Mouse (Mus musculus) adrenal gland, adult 8-10 months (tissue): ENCODE measurements around the gene Mlec. TPM values are rescaled to one million over a fixed set of nuclear protein-coding genes. Genes with fewer than 3 reads are reported as not detected.
"Not testable (repeated sequence)": the region's sequence is repeated elsewhere in the genome, so short reads cannot be mapped to it uniquely, and the experiment has no call there.

Source experiments
- DNase-seq: peaks from one replicate; pipeline ENCODE4 v3.0.0; 2022
- total RNA-seq, 4 experiments: library from RNA; stranded (reverse); gene quantifications; 2 replicates each; pipeline ENCODE4 v1.2.4; 2022

Mlec gene
- total RNA-seq, 4 experiments from 2014 or later = 207 to 274 (median 239) TPM

DNA sequence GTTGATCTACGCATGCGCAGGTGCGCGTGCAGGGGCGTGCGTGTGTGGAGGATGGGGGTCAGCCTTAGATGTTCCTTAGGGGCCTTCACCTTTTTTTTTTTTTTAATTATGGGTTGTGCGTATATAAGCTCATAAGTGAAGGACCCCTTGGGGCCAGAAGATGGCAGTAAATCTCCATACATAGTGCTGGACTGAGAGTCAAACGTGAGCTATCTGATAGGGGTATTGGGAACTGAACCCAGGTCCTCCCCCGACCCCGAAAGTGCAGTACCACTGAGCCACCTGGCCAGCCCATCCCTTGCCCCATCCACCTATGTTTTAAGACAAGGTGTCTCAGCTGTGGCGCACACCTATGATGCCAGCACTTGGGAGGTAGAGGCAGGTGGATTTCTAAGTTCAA, 21.6 kb upstream of the Mlec start:
- no peak for DNase-seq

DNA sequence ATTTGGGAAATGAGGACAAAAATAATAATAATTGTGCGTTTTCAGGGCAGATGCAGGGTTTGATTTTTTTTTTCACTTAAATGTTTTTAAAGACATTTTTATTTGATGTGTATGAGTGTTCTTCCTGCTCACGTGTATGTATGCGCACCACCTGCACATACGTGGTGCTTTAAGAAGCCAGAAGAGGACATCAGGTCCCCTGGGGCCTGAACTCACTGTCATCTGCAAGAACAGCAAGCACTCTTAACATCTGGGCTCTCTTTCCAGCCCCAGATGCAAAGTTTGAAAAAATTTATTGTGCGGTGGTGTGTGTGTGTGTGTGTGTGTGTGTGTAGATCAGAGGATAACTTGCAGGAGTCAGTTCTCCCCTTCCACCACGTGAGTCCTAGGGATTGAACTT, 19.9 kb upstream of the Mlec start:
- DNase-seq = no peak

DNA sequence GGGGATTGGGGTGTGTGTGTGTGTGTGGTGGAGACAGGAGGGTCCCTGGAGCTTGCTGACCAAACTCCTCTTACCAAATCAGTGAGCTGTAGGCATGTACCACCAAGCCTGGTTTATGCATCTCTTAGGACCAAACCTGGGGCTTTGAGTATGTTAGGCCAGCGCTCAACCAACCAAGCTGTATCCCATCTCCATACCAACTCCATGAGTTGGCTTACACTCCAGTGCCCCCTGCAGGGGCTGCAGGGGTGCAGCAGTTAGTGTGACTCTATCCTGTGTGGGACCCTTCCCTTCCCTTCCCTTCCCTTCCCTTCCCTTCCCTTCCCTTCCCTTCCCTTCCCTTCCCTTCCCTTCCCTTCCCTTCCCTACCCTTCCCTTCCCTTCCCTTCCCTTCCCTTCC, 16.6 kb upstream of the Mlec start:
- no peak for DNase-seq

DNA sequence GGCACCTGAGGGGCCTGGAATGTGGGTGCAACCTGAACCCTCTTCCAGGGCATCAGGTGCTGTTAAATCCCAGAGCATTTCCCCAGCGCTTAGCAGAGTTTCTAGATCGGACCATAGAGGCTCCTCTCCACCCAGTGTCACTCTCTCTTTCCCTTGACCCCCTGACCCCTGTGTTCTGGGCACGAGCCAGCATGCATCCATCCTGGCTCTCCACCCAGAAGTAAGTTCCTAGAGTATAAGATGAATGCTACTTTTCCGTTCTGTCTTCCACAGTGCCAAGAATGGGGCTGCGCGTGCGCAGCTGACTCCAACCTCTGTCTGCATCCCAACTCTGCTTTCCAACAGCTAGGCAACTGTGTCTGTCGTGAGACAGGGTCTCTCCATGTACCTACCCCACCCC, 12.2 kb upstream of the Mlec start:
- no peak for DNase-seq

DNA sequence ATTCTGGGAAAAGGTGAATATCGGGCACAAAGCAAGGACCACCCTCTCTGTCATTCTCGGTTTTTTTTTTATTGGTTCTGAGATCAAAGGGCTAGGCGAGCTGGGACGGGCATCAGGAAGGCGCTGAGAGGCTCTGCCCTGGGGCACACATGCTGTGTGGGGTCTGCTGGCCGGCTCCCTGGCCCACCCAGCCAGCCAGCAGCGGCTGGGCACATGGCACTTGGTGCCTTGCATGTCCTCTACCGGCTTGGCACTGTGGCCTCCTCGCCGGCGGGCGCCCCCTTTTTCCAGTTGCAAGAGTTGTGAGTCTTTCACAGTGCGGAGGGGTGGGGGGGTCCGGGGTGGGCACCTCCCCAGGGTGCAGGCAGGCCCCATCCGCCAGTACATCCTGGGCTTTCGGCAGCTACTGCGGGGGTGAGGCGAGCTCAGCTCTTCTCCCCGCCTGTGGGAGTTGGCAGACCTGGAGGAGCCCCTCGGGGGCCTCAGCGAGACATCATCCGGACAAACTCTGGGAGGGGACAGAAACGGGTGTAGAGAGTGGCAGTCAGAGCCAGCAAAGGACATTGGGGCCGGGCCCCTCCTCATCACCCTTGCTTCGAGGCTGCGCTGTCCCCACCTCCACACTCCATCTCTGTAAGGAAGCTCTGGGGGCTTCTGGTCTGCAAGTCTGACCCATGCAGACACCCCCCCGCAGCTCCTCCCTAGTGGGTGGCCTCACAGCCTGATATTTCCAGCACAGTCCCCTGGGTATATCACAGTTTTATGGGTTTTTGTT, 10.8 kb upstream of the Mlec start:
- no peak for DNase-seq

DNA sequence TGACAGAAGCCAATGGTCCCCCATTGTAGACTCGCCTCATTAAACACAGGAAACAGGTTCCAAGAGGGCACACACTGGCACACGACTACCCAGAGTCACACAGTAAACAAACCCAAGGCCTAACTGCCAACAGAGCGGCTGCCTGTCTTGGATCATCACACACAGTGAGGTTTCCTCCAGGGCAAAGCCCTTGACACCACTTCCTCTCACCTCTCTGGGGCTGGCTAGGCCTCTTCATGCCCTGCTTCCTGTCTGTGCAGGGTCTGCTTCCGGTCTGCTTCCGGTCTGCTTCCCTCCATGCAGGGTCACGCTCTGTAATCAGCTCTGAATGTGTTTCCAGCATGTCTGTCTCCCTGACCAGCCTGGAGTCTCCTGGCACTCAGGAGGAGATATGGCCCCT, 9.4 kb upstream of the Mlec start:
- no peak for DNase-seq

DNA sequence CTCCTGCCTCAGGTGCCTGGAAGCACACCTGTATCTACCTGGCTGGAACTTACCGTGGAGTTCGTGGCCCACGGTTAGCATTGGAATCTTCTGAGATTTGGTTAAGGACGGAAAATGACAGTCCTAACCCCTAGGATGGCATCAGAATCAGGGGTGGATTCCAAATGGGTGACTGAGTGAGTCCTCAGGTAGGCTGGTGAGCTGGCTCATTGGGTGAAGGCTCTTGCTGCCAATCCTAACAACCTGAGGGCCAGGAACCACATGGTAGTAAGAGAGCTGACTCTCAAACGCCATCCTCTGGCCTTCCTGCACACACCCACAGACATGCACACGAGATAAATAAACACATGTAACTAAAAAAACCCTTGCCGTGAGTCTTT, 8.8 kb upstream of the Mlec start:
- no peak for DNase-seq

DNA sequence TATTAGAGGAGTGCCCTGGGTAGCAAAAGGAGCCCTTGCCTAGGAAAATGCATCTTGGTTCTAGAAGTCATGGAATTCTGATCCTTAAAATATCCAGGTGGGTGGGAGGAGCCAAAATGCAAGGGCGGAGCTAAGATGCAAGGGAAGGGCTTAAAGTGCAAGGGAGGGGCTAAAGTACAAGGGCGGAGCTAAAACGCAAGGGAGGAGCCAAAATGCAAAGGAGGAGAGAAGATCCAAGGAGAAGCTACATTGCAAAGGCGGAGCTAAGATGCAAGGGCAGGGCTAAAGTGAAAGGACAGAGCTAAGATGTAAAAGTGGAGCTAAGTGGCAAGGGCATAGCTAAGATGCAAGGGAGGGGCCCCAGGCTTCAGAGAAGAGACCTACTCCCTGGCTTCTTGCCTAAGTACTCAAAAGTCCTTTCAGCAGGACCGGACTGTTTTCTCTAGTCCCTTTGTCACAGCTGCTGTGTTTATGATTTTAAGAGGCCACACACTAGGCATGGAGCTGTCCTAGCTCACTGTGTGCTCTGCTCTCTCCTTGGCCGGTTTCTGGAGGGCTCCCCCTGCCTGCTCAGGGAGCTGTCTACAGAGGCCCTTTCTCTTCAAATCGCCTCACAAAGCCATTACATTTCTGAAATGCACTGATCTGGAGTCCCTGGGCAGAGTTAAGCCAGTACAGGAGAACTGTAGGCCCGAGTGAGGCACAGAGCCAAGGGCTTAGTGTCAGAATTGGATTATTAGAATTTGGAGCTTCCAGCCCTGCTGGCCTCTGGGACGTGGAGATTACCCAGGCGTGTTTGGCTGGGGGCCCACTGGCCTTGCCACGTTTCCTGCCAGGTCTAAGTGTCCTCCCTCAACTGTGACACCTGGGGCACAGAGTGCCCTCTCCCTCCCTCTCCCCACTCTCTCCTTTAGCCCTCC, 8.2 kb upstream of the Mlec start:
- no peak for DNase-seq

DNA sequence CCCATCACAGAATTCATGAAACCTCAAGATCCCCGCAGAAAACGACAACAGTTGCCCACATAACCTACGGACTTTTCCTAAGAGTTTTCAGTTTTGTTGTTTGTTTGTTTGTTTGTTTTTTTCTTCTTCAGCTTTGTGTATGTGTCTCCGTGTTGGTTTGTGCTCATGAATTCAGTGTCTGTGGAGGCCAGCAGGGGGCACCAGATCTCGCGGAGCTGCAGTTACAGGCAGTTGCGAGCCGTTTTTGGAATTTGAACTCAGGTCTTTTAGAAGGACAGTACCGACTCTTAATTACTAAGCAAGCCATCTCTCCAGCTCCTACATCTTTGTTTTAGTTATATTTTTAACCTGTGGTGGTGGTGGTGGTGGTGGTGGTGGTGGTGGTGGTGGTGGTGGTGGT, 7.4 kb upstream of the Mlec start:
- no peak for DNase-seq

DNA sequence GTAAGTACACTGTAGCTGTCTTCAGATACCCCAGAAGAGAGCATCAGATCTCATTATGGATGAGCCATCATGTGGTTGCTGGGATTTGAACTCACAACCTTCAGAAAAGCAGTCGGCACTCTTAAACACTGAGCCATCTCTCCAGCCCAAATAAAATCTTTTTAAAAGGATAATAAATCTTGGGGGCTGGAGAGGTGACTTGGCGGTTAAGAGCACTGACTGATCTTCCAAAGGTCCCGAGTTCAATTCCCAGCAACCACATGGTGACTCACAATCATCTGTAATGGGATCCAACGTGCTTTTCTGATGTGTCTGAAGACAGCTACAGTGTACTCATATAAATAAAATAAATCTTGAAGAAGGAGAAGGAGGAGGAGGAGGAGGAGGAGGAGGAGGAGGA, 6.5 kb upstream of the Mlec start:
- DNase-seq = not testable (repeated sequence)

DNA sequence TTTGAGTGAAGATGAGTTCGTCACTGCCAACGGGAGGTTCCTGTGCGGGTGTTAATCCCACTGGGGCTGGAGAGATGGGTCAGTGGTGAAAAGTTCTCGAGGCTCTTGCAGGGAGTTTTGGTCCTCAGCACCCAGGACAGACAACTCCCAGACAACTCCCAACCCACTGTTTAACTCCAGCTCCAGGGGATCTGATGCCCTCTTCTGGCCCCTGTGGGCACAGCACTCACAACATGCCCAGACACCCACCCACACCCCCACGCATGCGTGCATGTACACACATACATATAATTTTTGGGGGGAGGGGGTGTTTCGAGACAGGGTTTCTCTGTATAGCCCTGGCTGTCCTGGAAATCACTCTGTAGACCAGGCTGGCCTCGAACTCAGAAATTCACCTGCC, 5.6 kb upstream of the Mlec start:
- no peak for DNase-seq

DNA sequence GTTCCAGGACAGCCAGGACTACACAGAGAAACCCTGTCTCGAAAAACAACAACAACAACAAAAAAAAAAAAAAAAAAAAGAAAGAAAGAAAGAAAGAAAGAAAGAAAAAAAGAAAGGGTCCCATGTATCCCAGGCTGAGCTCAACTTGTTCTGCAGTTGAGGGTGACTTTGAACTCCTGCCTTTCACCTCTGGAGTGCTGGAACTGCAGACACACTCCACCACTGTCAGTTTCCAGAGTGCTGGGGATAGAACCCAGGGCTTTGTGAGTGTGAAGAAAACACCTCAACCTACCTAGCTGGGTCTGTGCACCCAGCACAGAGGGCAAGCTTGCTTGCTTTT, 3.9 kb upstream of the Mlec start:
- DNase-seq = not testable (repeated sequence)

DNA sequence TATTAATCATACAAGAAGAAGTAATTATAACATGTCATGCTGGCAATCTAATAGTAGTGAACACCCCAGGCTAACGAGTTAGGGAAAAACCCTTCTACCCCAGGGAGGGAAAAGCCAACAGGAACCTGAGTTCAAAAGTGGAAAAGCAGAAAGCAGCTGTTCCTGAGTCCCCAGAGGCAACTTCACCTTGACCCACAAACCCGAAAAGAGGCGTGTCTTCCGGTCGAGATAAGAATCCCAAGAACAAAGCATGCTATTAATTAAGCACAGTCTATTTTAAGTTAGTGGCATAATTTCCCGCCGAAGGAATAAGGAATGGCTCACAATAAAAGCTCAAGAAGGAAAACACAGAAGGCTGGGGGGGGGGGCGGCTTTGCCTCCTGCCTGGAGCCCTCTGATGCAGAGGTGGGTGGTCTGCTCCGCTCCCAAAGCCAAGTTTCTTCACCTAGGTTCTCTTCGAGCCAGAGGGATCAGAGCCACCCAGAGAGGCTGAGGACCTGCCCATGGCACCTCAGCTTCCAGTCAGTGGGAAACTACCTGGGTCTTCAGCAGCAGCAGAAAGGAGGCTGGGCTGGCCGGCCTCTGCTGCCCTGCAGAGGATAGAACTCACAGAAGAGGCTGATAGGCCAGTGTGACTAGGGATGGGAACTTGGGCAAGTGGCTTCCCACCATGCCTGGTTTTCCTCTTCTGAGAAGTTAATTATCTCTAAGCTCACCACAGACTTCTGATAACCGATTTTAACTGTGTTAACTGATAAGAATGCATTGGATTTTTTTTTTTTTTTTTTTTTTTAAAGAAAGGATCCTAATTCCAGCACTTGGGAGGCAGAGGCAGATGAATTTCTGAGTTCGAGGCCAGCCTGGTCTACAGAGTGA, 3.3 kb upstream of the Mlec start:
- DNase-seq = peak; percentile 55

DNA sequence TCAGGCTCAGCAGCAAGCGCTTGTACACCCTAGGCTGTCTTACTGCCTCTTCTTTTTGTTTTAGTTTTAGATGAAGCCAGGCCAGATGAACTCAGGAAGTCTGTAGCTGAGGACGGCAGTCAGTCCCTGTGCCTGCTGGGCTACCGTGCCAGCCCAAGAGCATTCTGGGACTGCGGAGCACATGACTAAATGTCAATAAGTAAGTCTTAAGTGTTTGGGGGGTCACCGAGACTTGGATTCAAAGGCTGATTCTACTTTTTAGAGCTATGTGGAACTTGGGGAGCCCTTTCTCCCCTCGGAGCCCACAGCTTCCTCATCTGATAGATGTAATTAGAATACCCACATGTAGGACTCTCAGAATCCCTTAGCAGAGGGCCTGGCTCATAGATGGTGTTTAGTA, 2.7 kb upstream of the Mlec start:
- DNase-seq = no peak

DNA sequence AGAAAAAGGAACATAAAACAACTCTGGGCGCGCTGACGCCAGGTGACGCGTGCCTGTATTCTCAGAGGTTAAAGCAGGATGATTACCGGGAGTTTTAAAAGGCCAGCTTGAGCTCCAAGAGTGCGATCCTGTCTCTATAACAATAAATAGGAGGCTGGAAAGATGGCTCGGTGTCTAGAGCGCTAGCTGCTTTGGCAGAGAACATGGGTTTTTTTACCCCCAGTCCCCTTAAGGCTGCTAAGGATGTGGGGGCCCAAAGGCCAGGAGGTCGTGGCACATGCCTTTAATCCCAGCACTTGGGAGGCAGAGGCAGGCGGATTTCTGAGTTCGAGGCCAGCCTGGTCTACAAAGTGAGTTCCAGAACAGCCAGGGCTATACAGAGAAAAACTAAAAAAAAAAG, 1.2 kb upstream of the Mlec start:
- DNase-seq = no peak

DNA sequence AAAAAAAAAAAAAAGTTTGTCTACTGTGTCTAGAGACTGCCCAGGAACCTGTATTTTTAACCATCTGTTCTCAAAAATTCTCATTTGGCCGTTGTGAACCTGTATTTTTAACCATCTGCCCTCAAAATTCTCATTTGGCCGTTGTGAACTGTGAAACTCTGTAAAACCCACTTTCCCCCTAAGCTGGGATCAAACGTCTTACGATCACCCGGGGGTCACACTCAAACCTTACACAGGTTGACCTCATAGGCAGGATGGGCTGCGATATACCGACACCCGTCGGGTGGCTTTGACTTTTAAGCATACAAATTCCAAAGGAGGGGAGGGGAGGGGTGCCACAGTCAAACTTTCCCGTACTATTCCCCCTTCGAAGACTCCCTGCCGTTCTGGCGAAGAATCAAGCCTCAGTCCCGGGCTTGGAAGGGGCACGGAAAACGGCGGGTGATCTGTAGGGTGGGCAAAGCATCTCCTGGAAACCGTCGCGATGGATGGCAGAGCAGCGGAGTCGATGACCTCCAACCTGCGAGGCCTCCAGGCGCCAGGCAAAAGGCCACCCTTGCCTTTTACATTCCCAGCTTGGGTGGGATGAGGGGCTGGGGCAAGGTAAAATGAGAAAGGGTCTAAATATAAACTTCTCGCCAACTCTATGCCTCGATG, 918 bp downstream of the Mlec start:
- no peak for DNase-seq

DNA sequence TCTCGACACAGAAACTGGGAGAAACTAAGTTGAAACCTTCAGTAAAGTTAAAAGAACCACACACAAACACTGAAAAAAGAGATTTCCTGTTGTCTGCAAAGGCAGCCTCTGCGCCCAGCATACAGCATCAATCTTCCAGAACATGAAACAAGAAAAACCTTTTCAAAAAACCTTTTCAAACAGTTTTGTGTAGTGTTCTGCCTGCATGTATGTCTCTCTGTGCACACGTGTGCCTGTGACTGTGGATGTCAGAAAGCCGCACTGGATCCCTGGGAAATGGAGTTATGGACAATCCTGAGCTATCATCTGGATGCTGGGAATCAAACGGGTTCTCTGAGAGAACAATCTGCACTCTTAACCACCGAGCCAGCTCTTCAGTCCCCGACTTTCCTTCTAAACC, 1.6 kb downstream of the Mlec start:
- DNase-seq = no peak

DNA sequence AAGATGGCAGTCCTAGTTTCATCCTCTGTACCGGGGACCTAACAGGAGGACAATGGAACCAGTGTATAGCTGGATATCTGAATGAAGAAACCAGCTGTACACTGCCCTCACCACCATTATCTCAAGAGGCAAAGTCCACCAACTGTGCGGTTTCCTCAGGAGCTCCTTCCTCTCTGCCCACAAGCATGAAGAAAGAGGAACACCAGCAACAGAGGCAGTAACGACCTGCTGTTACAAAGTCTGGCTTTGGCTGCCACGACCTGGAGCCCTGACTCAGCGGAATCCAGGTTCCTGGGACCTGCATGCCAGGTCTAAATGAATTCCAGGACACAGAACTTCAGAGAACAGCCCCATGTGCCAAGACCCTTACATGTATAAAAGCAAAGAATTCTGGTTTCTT, 2.1 kb downstream of the Mlec start:
- no peak for DNase-seq

DNA sequence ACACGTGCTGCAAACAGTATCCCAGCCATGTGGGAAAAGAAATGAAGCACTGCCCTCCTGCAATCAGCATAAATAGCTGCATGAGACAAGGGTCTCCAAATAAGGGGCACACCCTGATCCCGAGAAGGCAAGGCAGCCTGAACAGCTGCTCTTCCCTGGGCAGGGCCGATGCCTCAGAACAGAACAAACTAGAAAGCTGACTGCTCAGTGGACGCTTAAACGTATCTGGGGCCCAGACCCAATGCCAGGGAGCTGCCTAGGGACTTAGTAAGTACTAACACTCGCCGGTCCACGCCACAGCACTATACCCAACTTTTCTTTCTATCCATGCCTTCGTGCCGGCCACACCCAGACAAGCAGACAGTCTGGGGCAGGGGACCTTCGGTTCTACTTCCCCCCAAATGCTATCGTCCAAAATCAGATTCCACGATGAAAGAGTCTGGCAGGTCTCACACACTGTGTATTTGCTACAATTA, 2.8 kb downstream of the Mlec start:
- DNase-seq = no peak

DNA sequence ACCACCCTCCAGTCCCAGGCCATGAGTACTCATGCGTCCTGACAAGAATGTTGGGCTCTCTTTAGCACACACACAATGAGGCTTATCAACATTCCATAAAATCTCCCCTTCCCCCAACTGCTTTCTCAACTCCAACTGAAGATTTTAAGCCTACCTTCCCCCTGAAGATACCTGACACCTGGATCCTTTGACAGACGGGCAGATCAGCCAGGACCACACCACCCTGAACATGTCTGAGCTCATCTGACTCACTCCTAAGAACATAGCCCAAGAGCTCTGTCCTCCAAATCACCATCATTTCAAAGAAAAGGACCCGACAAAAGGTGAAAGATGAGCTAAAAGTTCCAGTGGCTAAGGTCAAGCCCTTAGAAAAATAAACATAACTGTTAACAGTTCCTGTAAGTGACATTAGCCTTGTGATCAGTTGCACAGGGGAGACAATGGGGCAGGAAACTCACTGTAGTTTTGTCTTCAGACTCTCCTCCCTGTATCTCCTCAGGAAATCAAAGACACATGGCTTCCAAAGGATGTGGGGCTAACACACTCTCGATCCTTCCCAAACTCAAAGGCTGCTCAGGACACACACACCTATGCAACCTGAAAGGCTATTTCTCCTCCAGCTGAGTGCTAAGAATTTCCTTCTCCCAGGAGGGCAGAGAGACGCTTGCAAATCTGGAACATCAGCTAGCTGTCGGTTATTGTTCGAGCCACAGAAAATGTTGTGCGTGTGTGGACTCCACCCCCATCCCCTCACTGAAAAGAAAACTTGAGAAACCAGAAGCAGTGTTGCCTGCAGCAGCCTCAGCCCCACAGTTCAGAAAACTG, 5.6 kb downstream of the Mlec start:
- no peak for DNase-seq

DNA sequence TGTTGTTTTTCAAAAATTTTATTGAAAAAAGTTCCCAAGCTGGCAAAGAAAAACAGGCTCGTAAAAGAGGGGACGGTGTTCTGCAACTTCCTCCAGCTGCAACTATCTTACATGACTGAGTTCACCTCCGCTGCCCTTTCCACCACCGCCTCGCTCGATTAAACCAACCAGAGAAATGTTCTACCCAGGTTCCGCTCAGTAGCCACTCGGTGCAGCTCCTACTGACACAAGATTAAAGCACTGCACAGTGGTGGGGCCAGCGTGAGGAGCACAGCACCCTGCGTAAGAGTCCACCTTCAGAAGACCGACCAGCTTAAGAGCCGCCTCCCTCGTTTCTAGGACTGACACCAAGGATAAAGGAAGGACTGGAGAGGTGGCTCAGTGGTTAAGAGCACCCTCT, 6.5 kb downstream of the Mlec start:
- DNase-seq = no peak

DNA sequence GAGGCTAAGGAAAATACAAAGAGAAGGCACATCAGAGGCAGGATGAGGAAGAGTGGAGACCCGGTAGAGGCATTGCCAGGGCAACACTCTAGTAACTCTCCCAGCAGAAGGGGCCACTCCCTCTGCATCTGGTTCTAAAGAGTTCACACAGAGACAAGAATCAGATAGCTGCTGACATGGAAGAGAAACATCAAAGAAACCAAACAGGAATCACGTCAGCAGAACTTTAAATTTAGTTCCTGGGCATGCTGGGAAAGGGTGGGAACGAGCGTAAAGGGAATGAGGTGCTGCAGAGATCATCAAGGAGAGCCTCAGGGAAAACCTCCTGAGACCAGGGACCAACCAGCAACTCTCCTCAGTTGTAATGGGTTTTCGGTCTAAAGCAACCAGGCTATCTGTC, 7.0 kb downstream of the Mlec start:
- no peak for DNase-seq
